Mouse (Mus musculus): ENCODE data around the gene Olfr1410. TPM values are rescaled to one million over a fixed set of nuclear protein-coding genes. Genes with fewer than 3 reads are reported as not detected.

Gene Olfr1410
- polyA plus RNA-seq, 1 experiment from 2014 or later: not detected

GRCm38 (mm10) chr1:92654676-92655075, 49.1 kb downstream of the Olfr1410 start:
- Histone ChIP-seq H3K27me3 (peaks cover 2% of the 10 kb centered on the region; the same call in 1 of the 2 replicates), H3K9me3 (replicated peaks) (no peaks in the 10 kb centered on the region), H3K9ac (no peak overlapping the region), H3K27ac (replicated peaks) (no peak overlapping the region), H3K4me2 (no peak overlapping the region), H3K4me1 (replicated peaks) (no peaks in the 10 kb centered on the region), H3K36me3 (replicated peaks) (no peaks in the 10 kb centered on the region), H3K4me3 (replicated peaks) (no peak overlapping the region)
- no peak for ATAC-seq (ENCODE audit: insufficient read depth)
- 53% methylated on average over 2 of the region's 2 CpGs for WGBS (ENCODE audit: insufficient replicate concordance)

DNA sequence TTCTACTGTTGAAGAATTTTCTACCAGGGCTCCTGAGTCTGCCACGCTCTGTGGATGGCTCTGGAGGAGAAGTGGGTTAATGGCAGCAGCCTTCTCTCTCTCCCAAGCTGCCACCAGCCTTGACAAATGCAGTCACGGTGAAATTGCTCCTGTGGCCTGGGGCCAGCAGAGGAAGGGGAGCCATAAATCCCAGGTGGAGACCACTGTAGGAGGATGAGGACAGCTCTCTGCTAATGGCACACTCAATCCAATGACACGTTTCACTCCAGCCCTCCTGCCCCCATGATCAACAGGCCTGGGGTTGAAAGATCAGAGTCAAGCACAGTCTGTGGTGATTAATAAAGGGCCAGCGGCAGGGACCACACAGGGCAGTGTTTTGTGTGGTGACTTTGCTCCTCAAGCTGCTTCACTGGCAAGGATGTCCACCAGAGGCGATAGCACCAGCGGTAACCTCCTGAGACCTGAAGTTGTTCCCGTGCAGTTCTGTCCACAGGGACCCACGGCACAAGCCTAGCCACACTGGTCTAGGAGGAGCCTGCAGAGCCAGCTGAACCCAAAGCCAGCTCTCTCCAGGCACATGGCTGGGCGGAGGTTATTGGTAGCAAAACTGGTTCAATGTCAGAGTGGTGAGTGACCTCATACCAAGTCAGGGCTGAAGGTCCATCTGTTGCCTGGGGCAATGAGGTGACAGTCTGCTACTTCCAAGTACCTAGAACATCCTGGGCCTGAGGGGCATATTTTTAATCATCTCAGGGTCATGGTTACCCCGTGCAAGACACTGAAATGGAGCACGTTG, 51.6 kb downstream of the Olfr1410 start:
- H3K36me3 ChIP-seq (replicated peaks): no peaks in the 10 kb centered on the region
- peaks cover 2% of the 10 kb centered on the region; the same call in 1 of the 2 replicates for H3K27me3 ChIP-seq
- ATAC-seq (ENCODE audit: insufficient read depth): no peak
- H3K4me1 ChIP-seq (replicated peaks): no peaks in the 10 kb centered on the region
- H3K4me2 ChIP-seq: no peak overlapping the region
- H3K9me3 ChIP-seq (replicated peaks): no peaks in the 10 kb centered on the region
- no peak overlapping the region for H3K9ac ChIP-seq
- WGBS (ENCODE audit: insufficient replicate concordance): 68% methylated on average over 11 of the region's 11 CpGs
- no peak overlapping the region for H3K4me3 ChIP-seq (replicated peaks)
- H3K27ac ChIP-seq (replicated peaks): no peak overlapping the region

DNA sequence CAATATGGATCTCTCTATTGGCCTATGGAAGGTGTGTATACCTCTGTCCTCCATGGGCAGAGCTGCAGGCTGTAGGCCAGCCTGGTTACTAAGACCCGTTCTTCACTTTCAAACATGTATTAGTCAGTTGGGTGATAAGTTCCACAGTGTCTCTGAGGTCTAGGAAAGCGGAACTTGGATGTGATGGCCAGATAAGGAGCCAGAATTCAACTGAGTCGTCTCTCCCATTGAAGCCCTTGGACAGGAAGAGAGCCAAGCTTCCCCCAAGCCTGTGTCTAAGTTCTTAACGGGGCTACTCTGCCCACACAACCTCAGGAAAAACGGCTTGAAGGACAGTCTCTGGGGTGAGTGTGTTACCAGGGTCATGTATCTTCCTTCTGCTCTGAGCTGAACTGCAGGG, 53.8 kb downstream of the Olfr1410 start:
- 9% methylated on average over 5 of the region's 5 CpGs for WGBS (ENCODE audit: insufficient replicate concordance)
- Histone ChIP-seq H3K36me3 (replicated peaks) (no peaks in the 10 kb centered on the region), H3K9me3 (replicated peaks) (no peaks in the 10 kb centered on the region), H3K4me1 (replicated peaks) (no peaks in the 10 kb centered on the region), H3K4me2 (no peak overlapping the region), H3K27me3 (peaks cover 2% of the 10 kb centered on the region; the same call in 1 of the 2 replicates), H3K27ac (replicated peaks) (no peak overlapping the region), H3K9ac (no peak overlapping the region), H3K4me3 (replicated peaks) (no peak overlapping the region)
- ATAC-seq (ENCODE audit: insufficient read depth): no peak

Other genes with a start within 250 kb of the Olfr1410 start
- 136 and 145 TPM in 2 replicates for gene Ndufa10, start 131.9 kb upstream of the Olfr1410 start, polyA plus RNA-seq (2015; fragmentation: Nextera tagmentation; extraction: Ambion mirVana)
- not detected in 2 replicates for gene Olfr1416, start 120.7 kb upstream of the Olfr1410 start, polyA plus RNA-seq (2015; fragmentation: Nextera tagmentation; extraction: Ambion mirVana)
- gene Olfr1415, start 109.7 kb upstream of the Olfr1410 start, polyA plus RNA-seq (2015; fragmentation: Nextera tagmentation; extraction: Ambion mirVana): not detected in 2 replicates
- gene Olfr1414, start 87.1 kb upstream of the Olfr1410 start, polyA plus RNA-seq (2015; fragmentation: Nextera tagmentation; extraction: Ambion mirVana): not detected in 2 replicates
- not detected in 2 replicates for gene Olfr1413, start 34.5 kb upstream of the Olfr1410 start, polyA plus RNA-seq (2015; fragmentation: Nextera tagmentation; extraction: Ambion mirVana)
- gene Olfr1412, start 20.0 kb upstream of the Olfr1410 start, polyA plus RNA-seq (2015; fragmentation: Nextera tagmentation; extraction: Ambion mirVana): not detected in 2 replicates
- gene Olfr1411, start 11.4 kb upstream of the Olfr1410 start, polyA plus RNA-seq (2015; fragmentation: Nextera tagmentation; extraction: Ambion mirVana): not detected in 2 replicates
- not detected in 2 replicates for gene Olfr12, start 12.0 kb downstream of the Olfr1410 start, polyA plus RNA-seq (2015; fragmentation: Nextera tagmentation; extraction: Ambion mirVana)
- 157 and 173 TPM in 2 replicates for gene Cops9, start 36.2 kb downstream of the Olfr1410 start, polyA plus RNA-seq (2015; fragmentation: Nextera tagmentation; extraction: Ambion mirVana)
- 0.09 TPM in 1 of 2 replicates, not detected in the other for gene Otos, start 43.1 kb downstream of the Olfr1410 start, polyA plus RNA-seq (2015; fragmentation: Nextera tagmentation; extraction: Ambion mirVana)
- 4.1 and 4.7 TPM in 2 replicates for gene Gpc1, start 225.9 kb downstream of the Olfr1410 start, polyA plus RNA-seq (2015; fragmentation: Nextera tagmentation; extraction: Ambion mirVana)

Data from liver, embryonic 15.5 days (tissue).